Mouse (Mus musculus) 416B (cell line): ENCODE data around the gene Plxdc1.
A peak's percentile ranks its signal among the peaks of the same experiment; 100 is the strongest.

Source experiments
- DNase-seq: peaks from one replicate; pipeline ENCODE4 v3.0.0; 2011; ENCODE audit warnings: low read depth

The Plxdc1 gene

DNA sequence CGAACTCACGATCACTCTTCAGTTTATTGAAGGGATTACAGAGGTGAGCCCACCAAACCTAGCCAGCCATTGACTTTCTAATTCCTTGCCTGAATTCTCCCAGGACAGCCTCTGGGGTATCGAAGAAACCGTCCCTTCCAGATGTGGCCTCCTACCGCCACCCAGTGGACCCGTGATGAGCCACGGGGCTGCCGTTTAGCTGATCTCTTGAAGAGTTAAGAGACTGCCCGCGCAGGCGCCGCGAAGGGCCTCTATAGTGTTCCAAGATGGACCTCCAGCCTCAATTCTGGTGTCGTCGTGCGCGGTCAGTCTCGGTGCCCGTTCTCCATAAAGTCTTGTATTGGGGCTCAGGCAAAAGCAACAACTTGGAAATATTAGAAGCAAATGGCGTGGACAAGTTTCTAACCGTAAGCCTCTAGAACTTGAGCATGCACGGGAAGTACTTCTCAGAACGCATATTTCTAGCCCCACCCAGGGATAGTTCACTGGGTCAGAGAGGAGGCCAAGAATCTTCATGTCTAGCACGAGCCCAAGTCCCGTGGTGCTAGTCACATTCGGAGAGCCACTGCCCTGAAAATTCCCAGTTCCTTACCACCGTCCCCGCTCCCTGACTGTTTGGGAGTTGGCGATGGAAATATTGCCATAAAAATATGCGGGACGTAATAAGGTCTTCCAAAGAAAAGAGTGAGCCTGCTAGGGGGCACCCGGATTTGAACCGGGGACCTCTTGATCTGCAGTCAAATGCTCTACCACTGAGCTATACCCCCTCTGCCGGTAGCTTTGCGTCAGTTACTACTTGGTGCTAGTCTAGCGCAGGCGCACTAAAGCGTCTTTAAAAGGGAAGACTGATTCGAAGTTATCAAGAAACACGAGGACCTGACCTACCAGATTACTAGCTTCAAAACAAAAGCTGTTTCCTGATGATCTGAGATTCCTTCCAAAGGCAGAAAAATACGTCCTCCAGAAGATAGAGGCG is 1.6 kb upstream of the Plxdc1 start:
- DNase-seq, result peak; percentile 97

DNA sequence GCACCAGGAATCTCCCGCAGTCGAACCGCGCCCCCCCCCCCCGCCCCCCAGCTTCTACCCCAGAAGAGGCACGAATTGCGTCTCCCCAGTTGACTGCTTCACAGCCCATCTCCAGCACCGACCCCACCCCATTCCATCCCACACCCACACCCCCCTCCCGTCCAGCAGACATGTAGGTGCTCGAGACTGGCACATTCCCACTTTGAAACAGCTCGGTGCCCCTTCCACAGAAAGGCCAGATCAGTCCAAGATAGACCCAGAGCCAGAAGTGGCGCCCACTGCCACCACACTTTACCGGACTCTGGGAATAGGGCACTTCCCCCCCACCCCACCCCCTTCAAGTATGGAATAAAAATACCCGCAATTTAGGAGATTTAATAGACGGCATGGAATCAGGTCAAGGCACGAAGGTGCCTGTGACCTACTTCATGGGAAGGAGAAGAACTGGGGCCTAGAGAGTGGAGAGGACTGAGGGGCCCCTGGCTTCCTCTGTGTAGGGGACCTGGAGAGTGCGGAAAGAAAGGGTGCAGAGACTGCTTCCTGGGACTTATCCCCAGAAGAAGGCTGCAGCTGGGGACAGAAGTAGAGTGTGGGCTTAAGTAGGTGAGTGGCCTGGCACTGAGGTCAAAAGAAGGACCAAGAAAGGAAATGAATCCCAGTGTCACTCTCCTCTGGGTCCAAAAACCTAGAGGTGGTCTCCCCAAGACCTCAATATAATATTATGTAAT is 658 bp upstream of the Plxdc1 start:
- DNase-seq, result no peak

DNA sequence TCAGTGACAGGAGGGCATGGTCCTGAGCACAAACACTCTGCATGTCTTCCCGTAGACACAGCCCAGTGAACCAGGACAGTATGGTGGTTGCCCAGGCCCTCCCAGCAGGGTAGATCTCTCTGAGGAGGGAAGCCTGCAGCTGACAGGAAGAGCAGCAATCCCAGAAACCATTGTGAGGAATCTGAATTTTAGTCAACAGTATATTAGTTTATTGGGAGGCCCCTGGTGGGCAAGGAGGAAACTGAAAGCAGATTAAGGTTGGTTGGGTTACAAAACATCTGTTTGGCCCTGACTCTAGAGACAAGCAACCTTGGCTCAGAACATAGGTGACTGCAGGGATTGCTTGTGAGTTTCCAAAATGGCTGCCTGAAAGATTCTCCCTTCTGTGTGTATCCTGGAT is 2.3 kb downstream of the Plxdc1 start:
- peak; percentile 40 for DNase-seq

DNA sequence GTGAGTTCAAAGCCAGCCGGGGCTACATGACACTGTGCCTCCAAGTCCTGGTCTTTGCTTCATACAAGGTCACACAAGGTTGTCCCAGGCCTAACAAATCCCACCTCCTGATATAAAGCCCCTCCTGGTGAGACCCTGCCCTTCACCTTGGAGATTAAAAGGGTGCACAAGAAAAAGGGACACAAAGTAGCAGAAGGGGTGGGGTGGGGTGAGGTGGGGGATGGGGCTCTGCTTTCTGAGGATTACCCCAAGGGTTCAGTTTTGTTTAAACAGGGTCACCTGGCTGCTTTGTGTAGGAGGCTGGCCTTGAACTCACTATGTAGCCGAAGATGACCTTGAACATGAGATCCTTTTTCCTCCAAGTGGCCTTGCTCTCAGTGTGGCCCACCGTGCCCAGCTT is 2.7 kb downstream of the Plxdc1 start:
- DNase-seq, result no peak

DNA sequence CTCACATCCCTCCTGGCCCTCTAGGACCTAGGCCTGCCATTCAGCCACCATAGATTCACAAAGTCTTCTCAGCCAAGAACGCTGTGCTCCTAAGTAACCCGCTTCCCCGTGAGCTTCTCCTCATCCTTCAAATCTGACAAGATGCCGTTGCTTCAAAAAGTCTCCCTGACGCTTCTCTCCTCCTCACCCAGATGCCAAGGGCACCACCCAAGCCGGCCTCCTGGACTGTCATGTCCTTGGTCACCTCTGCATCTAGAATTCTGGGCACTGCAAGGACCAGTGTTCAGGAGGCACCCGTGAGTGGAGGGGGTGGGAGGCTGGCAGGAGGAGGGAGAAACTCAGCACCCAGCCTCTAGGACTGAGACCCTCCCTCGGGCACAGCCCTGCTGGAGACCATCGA is 3.5 kb downstream of the Plxdc1 start:
- DNase-seq, result no peak

DNA sequence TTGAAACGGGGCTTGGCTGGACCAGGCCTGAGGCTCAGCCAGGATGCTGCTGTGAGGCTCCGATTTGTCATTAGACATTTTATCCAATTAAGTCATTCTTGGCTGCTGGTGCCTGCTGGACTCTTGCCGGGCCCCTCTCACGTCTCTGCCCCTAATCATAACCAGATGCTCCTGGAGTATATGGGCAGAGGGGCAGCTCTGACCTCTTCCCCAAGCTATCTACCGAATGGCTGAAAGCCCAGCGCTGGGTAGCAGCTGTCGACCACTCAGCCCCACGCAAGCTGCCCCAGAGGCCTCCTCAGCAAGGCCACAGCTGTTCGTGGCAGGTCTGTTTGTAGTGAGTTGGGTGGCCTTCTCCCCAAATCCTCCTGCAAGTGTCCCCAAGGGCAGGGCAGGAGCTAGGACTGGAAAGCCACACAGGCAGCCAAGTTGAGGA is 5.7 kb downstream of the Plxdc1 start:
- DNase-seq, result no peak

DNA sequence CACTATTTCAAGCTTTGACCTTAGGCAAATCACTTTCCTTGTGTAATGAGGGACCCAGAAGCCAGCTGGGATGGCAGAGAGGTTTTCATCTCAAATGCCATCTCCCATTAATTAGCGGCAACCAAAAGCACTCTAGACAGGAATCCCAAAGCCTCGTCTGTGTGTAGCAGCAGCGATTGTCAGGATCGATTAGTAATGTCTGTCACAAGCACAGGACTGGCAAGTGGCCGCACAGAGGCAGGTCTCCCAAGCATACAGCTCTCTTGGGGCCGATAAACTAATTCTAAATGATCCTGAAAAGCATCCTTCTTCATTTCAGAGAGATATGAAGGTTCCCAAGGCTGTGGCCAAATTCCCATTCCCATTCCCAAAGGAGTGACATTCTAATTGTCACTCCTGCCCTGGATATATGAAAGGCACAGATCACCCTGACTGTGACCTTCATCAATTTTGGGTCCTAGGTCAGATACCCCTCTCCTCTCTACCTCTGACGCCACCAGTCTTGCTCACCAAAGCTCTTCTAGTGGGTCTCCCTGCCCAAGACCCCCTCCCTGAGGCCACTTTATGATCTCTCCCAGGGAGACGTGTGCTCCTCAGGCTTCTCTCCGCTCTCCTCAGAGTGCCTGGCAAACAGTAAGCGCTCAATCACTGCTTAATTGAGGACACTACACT is 6.3 kb downstream of the Plxdc1 start:
- DNase-seq, result no peak

DNA sequence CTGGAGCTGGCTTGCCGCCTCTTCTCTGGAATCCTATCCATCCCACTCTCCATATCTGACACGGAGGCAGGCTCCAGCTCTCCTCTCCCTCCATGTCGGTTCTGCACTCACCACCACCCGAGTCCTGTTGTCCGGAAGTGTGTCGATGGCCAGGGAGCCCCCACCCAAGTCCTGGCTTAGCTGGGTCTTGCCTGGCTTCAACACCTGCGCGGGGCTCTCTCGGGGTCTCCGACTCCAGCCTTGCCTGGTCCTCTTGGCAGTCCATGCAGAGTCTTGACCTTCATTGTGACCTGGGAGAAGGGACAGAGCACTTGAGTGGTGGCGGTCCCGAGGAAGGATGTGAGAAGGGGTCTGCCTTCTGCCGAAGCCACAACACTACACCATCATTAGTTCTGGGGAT is 7.9 kb downstream of the Plxdc1 start:
- DNase-seq, result no peak

DNA sequence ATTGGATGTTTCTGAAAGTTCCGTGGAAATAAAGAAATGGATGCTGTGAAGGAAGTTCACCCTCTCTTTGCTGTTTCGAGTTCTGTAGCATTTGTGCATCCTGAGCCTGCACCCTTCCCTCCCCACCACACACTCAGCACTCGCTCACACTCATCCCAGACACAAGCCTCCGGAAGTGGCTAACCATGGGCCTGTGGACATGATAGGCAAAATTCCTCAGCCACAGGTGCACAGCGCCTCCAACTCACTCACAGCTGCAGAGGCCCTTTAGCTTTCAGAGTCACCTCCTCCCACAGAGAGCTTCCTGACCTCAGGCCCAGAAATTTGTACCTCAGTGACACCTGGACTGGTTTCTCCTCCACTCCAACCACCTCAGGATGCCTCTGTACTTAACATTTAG is 8.4 kb downstream of the Plxdc1 start:
- DNase-seq, result no peak

DNA sequence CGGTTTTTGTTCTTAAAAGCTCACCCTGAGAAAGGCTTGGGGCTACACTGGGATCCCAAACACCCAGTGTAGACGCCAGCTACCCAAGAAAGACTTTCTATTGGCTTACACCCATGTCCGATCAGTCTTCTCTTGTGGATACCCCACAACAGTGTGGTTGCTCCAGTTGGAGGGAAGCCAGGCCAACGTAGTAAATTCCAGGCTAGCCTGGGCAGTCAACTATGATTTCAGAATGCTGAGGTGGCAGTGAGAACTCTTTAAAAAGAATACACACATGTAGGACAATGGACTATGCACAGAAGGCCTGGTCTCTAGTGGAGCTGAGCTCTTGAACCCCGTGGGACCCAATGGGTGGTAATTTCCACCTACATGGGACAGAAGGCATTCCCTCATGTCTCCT is 11.5 kb downstream of the Plxdc1 start:
- no peak for DNase-seq

DNA sequence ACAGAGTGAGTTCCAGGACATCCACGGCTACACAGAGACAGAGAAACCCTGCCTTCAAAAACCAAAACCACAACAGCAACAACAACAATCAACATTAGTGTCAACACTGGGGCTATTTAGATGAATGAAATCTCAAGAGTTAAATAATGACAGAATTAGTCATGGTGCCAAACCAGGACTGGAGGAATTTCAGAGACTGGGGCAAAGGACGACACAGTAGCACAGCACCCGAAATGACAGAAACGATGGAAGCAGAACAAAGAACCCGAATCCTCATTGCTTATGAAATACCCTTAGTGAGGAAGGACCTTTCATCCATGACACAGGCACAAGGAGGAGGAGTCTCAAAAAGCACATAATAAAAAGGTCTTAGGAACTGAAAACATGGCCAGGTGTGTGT is 12.1 kb downstream of the Plxdc1 start:
- no peak for DNase-seq

DNA sequence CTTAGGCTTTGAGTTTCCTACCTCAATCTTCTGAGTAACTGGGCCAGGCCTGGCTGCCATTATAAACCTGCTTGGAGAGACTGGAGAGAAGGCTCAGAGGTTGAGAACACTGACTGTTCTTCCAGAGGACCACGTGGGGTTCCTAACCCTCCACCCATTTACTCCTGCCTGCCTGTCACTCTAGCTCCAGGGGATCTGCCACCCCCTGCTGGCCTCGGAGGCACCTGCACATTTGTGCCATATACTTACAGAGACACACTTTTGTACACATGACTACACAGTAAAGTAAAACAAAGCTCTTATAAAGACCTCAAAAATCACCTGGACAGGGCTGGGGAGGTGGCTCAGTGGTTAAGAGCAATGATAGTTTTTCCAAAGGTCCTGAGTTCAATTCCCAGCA is 13.8 kb downstream of the Plxdc1 start:
- peak; percentile 22 for DNase-seq

DNA sequence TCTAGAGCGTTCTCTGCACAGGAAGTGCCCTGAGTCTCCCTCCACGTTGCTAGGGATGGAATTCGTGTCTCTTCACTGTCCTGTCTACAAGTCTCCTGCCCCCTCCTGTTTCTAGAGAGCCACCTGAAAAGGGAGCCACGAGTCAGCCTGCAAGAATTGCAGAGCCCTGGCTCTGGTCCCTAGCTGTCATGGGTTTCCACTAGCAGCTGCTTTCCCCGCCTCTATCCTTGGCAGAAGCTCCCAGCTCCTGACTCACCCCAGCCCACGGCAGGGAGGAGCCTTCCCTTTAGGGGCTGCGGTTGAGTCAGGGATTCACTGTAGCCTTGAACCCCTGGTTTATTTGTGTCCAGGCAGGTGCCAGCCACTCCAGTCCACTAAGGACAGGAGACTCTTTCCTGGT is 15.0 kb downstream of the Plxdc1 start:
- peak; percentile 14 for DNase-seq

DNA sequence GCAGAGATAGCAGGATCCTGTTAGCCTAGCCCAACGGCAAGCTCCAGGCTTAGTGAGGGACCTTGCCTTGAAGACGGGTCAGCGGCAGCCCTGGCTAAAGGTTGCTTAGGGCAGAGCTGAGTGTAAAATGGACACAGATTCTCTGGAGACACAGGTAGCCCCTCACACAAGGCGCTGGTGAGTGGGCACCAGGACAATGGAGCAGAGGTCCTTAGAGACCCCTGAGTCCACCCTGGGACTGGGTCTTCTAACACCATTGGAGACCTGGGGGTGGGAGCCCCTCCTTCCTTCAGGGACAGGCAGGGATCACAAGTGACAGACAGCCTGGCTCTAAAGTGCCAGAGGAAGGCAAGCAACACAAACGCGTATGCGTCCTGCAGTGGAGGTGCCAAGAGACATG is 15.5 kb downstream of the Plxdc1 start:
- DNase-seq, result no peak

DNA sequence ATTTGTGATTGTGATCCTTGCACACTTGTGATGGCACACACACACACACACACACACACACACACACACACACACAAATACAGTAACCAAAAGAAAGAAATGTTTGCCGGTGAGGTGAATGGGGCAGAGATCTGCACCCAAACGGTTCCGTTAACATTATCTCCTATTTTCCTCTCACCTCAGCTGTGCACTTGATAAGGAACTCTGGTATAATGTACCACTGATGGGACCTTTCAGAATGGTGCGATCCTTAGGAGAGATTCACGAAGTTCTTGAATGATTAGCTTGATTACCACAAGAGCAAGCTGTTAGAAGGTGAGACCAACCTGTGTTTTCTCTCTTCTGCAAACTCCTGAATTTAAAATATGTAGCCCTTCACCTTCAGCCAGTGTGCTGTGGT is 17.9 kb downstream of the Plxdc1 start:
- no peak for DNase-seq

DNA sequence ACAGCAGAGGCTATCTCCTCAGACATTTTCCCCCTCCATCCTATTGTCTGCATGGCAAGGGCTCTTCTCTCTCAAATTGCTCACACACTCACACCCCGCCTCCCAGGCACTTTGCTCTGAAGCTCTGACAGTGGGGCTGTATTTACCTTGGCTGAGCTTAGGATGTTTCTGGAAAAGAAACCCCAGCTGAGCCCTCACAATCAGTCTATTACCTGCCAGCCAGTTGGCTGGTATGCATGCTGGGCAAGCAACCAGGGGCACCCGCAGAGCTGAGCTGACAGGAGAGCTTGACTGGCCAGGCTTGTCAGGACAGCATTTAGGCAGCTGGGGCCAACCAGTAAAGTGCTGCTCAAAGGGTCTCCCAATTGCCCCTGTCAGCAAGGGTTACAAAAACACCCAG is 19.1 kb downstream of the Plxdc1 start:
- no peak for DNase-seq

DNA sequence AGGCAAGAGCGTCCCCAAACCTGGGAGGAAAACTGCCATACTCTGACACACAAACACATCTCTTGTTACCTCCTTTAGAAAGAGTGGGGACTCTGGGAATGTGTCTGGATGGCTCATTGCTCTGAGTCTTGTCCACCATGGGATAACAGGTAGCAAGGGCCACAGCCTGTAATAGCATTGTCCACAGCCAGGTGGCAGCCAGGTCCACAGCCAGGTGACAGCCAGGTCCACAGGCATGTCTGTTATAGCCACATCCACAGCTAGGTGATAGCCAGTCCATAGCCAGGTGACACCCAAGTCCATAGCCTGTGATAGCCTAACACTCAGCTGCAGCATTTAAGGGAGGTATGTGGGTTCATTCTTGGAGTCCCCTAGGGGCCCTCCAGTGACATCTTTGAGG is 25.3 kb downstream of the Plxdc1 start:
- DNase-seq, result no peak

DNA sequence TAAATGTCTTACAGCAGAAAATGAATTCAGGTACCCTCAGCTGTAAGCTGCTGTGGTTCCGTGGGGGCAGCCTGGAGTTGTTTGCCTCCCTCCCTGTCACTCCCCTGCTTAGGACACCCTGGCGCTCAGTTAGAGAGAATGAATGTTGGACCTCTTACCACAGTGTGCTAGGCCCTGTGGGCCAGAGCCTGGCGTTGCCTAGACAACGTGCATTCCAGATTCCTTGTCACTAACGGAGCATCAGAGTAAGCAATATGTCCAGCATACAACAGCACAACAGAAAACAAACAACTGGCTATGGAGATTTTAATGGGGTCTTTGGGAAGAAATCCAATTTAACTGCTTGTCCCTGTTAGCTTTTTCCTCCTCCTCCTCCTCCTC is 27.0 kb downstream of the Plxdc1 start:
- no peak for DNase-seq

DNA sequence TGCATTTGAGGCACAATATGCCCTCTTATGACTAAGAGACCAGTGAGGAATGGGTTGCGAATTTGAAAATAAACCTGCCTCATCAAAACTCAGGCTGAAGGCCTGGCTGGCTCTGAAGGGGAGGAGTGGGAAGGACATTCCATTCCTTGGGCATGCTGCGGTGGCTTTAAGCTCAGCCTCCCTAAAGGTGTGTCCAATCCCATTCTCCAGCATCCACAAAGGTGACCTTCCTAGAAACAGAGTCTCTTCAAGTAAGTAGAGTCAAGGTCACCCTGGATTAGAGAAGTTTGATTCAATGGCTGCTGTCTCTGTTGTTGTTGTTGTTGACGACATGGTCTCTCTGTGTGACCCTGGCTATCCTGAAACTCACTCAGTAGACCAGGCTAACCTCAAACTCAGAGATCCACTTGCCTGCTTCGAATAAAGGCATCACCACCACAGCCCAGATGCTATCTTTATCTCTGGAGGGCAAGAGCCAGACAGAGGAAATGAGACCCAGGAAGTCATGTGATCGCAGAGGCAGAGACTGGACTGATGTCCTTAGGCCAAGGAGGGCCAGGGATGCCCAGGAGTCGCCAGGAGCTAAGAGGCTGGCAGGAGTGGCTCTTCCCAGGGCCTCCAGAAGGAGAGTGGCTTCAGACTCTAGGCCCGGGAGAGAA is 27.5 kb downstream of the Plxdc1 start:
- DNase-seq, result no peak

DNA sequence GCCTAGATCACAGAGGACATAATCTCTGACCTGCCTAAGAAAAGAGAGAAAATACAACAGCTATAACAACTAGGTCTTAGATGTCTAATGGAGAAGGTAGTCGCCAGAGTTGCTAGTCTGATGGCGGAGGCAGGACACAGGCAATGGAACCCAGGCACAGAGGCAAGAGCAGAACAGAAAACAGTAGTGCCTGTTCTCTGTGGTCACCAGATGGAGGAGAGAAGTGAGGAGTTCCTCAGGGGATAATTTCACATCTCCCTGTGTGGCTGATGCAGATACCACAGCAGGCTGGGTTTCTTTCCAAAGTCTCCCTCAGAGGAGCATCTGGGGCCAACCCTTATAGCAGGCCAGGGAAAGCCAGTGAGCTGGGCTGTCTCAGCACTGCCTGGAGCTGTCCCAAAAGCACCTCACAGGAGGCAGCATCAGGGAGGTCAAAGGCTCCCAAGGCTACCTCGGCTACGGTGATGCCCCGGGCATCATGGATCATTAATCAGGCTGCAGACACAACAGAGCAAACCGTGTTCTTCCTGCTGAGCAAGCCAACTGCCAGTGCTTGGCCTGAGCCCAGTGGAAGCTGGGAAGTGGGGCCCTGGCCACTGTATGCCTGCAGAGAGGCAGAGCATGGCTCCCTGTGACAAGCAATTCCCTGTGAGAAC is 29.2 kb downstream of the Plxdc1 start:
- no peak for DNase-seq

DNA sequence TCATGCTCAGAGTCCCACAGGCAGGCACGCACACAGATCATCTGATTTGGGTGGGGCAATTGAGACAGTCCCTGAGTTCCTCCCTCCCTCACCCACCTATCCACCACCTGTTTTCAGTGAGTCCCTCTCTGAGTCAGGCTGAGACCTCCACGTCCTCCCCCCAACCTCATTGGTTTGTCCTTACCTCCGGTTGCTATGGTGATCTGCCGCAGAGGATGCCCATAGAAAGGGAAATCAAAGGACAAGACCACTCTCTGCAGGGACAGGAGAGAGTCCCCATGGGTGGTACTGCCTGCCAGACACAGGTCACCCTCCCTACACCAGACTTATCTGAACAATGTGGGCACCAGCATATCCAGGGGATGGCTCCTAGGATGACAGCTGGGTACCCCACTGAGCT is 30.3 kb downstream of the Plxdc1 start:
- no peak for DNase-seq
